Mouse (Mus musculus): ENCODE data around the gene Prr5l. TPM values are rescaled to one million over a fixed set of nuclear protein-coding genes. Genes with fewer than 3 reads are reported as not detected.

Gene Prr5l
- polyA plus RNA-seq, 1 experiment from 2014 or later = 18.0 TPM

DNA sequence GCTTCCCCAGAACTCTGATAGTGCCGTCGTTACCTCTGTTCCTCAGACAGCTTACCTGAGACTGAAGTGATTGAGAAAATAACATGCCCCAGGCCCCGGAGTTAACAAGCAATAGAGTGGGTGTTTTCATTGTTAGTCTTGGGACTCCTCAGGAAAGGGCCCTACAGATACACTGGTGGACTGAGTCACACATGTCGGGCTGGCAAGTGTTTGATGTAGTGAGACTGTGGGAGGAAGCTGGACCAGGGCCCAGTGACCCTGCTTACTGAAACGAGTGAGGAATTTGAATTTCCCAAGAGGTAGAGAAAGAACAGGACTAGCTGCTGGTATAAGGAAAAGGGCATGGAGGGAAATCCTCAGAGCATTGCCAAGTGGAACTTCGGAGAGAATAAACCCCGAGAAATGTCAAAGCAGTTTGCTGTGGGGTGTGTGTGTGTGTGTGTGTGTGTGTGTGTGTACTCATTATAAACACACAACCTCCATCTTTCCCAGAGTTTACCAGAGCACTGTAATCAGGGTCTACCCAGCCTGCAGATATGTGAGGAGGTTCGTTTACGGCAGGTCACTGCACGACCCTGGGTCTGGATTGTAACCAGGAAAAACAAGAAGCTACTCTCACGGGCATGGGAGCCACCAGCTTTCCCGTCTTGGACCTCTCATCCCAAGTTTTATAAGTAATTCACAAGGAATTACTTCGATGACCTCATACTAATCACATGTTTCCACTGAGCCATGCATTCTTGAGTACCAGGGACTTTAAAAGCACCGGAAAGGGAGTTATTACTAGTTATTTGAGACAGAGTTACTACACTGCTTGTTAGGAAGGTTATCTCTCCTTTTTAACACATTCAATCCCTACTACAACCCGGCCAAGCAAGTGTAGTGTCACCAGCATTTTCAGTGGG is 20.4 kb downstream of the Prr5l start:
- H3K4me2 ChIP-seq (ENCODE audit: low read depth, low read length) = no peak overlapping the region
- H3K27me3 ChIP-seq (ENCODE audit: control insufficient read depth, insufficient read depth, low read length) = no peaks in the 10 kb centered on the region
- WGBS = 63% methylated on average over 15 of the region's 15 CpGs
- H3K36me3 ChIP-seq (replicated peaks; ENCODE audit: control insufficient read depth, insufficient read depth, low read depth, low read length) = no peaks in the 10 kb centered on the region
- ATAC-seq (replicated peaks; ENCODE audit: insufficient number of reproducible peaks, low FRiP score, low TSS enrichment, low read depth) = no peak
- no peak overlapping the region for H3K9ac ChIP-seq (replicated peaks; ENCODE audit: low read length)
- no peaks in the 10 kb centered on the region for H3K9me3 ChIP-seq (replicated peaks; ENCODE audit: control insufficient read depth, low read length)
- no peaks in the 10 kb centered on the region; the same call in 1 of the 2 replicates for H3K4me1 ChIP-seq (ENCODE audit: control insufficient read depth, insufficient read depth, low read length)
- peak; percentile 31 for DNase-seq (ENCODE audit: low spot score)
- no peak overlapping the region for H3K27ac ChIP-seq (replicated peaks; ENCODE audit: low read depth, low read length)
- H3K4me3 ChIP-seq (ENCODE audit: low read depth, low read length) = no peak overlapping the region

DNA sequence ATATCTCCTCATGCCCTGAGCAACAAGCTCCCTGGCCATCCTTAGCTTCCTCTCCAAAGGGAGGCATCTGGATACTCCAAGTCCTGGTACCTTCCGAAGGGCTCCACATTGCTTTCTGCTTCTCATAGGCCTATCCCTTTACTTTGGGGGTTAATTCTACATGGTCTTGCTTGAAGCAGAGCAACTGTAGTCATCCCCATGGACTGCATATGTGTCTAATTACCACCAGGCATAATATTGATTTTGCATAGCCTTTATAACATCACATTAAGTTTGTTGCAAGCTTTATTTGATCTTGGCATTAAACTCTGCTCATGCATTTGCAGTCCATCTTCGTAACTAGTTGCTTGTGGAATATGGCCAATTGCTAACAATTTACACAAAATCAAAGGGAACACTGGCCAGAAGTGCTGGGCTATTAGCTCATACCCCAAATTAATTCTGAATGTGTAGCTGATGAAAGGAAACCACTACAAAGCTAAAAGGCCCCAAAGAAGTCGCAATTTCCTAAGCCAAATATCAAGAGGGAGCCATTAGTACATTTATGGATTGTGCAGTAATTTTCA is 21.8 kb downstream of the Prr5l start:
- 78% methylated on average over 3 of the region's 3 CpGs for WGBS
- Histone ChIP-seq H3K9me3 (replicated peaks; ENCODE audit: control insufficient read depth, low read length) (no peaks in the 10 kb centered on the region), H3K36me3 (replicated peaks; ENCODE audit: control insufficient read depth, insufficient read depth, low read depth, low read length) (no peaks in the 10 kb centered on the region), H3K27ac (replicated peaks; ENCODE audit: low read depth, low read length) (no peak overlapping the region), H3K4me1 (ENCODE audit: control insufficient read depth, insufficient read depth, low read length) (no peaks in the 10 kb centered on the region; the same call in 1 of the 2 replicates), H3K4me3 (ENCODE audit: low read depth, low read length) (no peak overlapping the region), H3K4me2 (ENCODE audit: low read depth, low read length) (no peak overlapping the region), H3K9ac (replicated peaks; ENCODE audit: low read length) (no peak overlapping the region), H3K27me3 (ENCODE audit: control insufficient read depth, insufficient read depth, low read length) (no peaks in the 10 kb centered on the region)
- ATAC-seq (replicated peaks; ENCODE audit: insufficient number of reproducible peaks, low FRiP score, low TSS enrichment, low read depth) (no peak), DNase-seq (ENCODE audit: low spot score) (no peak)

DNA sequence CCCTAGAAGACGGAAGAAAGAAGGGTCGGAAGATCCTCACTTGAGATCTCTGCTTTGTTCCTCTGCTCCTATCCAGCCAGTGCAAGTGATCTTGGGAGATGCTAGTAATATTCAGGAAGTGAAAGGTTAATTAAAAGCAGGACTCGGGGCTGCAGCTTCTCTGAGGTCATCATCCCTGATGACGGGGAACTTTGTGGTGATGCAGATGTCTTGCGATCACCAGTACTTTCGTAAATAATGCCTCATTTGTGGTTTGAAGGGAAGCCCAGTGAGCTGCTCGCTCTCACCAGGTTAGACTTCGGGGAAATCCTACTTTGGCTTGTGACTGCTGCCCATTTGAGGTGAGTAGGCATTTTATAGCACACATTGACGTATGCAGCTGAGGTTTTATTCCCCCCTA is 26.7 kb downstream of the Prr5l start:
- no peaks in the 10 kb centered on the region for H3K4me1 ChIP-seq (ENCODE audit: control insufficient read depth, insufficient read depth, low read length)
- H3K27ac ChIP-seq (replicated peaks; ENCODE audit: low read depth, low read length) = no peak overlapping the region
- no peaks in the 10 kb centered on the region for H3K27me3 ChIP-seq (ENCODE audit: control insufficient read depth, insufficient read depth, low read length)
- no peak overlapping the region for H3K4me3 ChIP-seq (ENCODE audit: low read depth, low read length)
- no peak for ATAC-seq (replicated peaks; ENCODE audit: insufficient number of reproducible peaks, low FRiP score, low TSS enrichment, low read depth)
- no peaks in the 10 kb centered on the region for H3K36me3 ChIP-seq (replicated peaks; ENCODE audit: control insufficient read depth, insufficient read depth, low read depth, low read length)
- no peaks in the 10 kb centered on the region for H3K9me3 ChIP-seq (replicated peaks; ENCODE audit: control insufficient read depth, low read length)
- H3K4me2 ChIP-seq (ENCODE audit: low read depth, low read length) = no peak overlapping the region
- H3K9ac ChIP-seq (replicated peaks; ENCODE audit: low read length) = no peak overlapping the region
- 49% methylated on average over 9 of the region's 9 CpGs for WGBS
- no peak for DNase-seq (ENCODE audit: low spot score)

DNA sequence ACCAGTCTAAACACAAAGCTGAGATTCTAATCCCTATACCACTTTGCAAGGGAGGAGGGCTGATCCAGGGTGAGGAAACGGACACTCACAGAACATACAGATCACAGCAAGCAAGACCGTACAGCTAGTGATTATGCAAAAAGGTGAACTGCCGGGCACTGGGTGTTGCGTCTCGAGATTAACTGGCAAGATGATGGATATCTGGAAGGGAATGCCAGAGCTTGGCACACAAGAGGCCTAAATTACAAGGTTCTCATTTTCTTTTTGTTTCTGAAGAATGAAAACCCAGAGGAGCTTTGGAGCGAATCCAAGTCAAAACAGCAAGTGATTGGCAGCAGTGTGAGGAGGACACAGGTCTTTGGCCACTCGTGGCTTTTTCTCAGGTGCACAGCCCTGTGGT is 28.0 kb downstream of the Prr5l start:
- Histone ChIP-seq H3K36me3 (replicated peaks; ENCODE audit: control insufficient read depth, insufficient read depth, low read depth, low read length) (no peaks in the 10 kb centered on the region), H3K27ac (replicated peaks; ENCODE audit: low read depth, low read length) (no peak overlapping the region), H3K9me3 (replicated peaks; ENCODE audit: control insufficient read depth, low read length) (no peaks in the 10 kb centered on the region), H3K27me3 (ENCODE audit: control insufficient read depth, insufficient read depth, low read length) (no peaks in the 10 kb centered on the region), H3K4me3 (ENCODE audit: low read depth, low read length) (no peak overlapping the region), H3K4me2 (ENCODE audit: low read depth, low read length) (no peak overlapping the region), H3K9ac (replicated peaks; ENCODE audit: low read length) (no peak overlapping the region), H3K4me1 (ENCODE audit: control insufficient read depth, insufficient read depth, low read length) (no peaks in the 10 kb centered on the region)
- DNase-seq (ENCODE audit: low spot score) (no peak), ATAC-seq (replicated peaks; ENCODE audit: insufficient number of reproducible peaks, low FRiP score, low TSS enrichment, low read depth) (no peak)
- 78% methylated on average over 7 of the region's 7 CpGs for WGBS

DNA sequence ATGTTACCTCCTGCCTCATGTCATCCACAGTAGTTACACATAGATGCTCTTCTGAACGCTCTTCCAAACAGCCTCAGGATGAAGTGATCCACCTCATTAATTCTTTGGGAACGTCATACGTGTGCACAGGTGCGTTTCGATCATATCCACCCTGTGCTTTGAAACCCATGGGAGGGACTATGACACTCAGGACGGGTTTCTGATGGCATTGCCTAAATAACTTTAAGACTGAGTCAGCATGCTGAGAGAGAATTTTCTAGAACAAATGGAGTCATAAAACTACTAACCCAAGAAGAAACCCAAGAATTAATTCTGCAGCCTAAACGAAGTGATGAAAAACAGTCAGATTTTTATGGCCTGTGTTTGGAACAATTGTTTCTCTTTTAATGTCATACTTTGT is 40.1 kb downstream of the Prr5l start:
- no peaks in the 10 kb centered on the region for H3K4me1 ChIP-seq (ENCODE audit: control insufficient read depth, insufficient read depth, low read length)
- 83% methylated on average over 7 of the region's 7 CpGs for WGBS

DNA sequence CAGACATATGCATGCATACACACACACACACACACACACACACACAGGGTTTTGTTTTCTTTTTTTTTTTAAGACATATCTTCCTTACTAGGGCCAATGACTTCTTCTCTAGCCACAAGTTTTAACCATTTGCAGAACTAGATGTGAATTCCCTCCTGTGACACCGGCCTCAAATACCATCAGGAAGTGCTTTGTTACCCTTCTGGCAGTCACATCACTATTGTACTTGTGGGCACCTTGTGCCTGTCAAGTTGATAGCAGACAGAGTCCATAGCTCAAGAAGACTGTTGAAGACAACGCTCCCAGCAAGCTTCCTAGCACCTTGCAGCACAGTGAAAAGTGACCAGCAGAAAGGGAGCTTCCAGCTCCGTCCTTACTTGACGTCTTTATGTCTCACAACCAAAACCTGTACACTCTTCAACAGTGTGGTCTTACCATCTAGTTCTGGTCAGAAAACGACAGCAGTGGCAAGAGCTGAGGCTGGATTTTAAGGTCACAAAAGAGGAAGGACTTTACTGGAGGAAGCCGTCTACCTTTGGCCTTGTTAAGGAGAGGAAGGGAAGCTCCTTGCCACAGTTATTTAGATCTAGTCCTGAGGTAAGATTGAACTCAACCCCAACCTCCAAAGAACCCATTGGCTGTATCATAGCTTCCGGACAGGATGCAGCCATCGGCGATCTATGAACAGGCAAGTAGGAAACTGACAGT is 47.9 kb downstream of the Prr5l start:
- Histone ChIP-seq H3K9ac (replicated peaks; ENCODE audit: low read length) (no peak overlapping the region), H3K4me1 (ENCODE audit: control insufficient read depth, insufficient read depth, low read length) (no peaks in the 10 kb centered on the region), H3K36me3 (replicated peaks; ENCODE audit: control insufficient read depth, insufficient read depth, low read depth, low read length) (no peaks in the 10 kb centered on the region), H3K4me3 (ENCODE audit: low read depth, low read length) (no peak overlapping the region), H3K9me3 (replicated peaks; ENCODE audit: control insufficient read depth, low read length) (no peaks in the 10 kb centered on the region), H3K4me2 (ENCODE audit: low read depth, low read length) (no peak overlapping the region), H3K27me3 (ENCODE audit: control insufficient read depth, insufficient read depth, low read length) (no peaks in the 10 kb centered on the region), H3K27ac (replicated peaks; ENCODE audit: low read depth, low read length) (no peak overlapping the region)
- no peak for DNase-seq (ENCODE audit: low spot score)
- 88% methylated on average over 9 of the region's 9 CpGs for WGBS
- ATAC-seq (replicated peaks; ENCODE audit: insufficient number of reproducible peaks, low FRiP score, low TSS enrichment, low read depth) = no peak

More for the DNA sequence above, 40.1 kb downstream of the Prr5l start:
- H3K4me3 ChIP-seq (ENCODE audit: low read depth, low read length) = no peak overlapping the region
- H3K9ac ChIP-seq (replicated peaks; ENCODE audit: low read length) = no peak overlapping the region
- DNase-seq (ENCODE audit: low spot score) (no peak), ATAC-seq (replicated peaks; ENCODE audit: insufficient number of reproducible peaks, low FRiP score, low TSS enrichment, low read depth) (no peak)
- H3K9me3 ChIP-seq (replicated peaks; ENCODE audit: control insufficient read depth, low read length) = no peaks in the 10 kb centered on the region
- no peaks in the 10 kb centered on the region for H3K36me3 ChIP-seq (replicated peaks; ENCODE audit: control insufficient read depth, insufficient read depth, low read depth, low read length)
- no peaks in the 10 kb centered on the region for H3K27me3 ChIP-seq (ENCODE audit: control insufficient read depth, insufficient read depth, low read length)
- no peak overlapping the region for H3K27ac ChIP-seq (replicated peaks; ENCODE audit: low read depth, low read length)
- H3K4me2 ChIP-seq (ENCODE audit: low read depth, low read length) = no peak overlapping the region

DNA sequence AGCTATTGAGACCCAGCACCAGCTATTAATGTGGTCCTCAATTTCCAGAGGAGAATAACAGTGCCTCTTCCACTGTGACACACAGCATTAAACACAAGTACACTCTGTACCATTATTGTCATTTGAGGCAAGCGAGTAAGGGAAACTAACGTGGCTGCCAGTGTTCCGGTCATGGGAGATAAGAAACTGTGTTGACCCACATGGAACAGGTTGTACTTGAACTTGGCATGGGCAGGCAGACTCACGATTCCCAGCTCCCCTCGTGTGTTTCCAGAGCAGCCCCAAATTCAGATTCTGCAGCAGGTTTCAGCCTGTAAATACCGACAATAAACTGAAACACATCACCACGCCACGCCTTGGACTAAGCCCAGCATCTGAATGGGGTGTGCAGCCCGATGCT is 50.5 kb downstream of the Prr5l start:
- Histone ChIP-seq H3K9ac (replicated peaks; ENCODE audit: low read length) (no peak overlapping the region), H3K9me3 (replicated peaks; ENCODE audit: control insufficient read depth, low read length) (no peaks in the 10 kb centered on the region), H3K4me2 (ENCODE audit: low read depth, low read length) (no peak overlapping the region), H3K4me3 (ENCODE audit: low read depth, low read length) (no peak overlapping the region), H3K27ac (replicated peaks; ENCODE audit: low read depth, low read length) (no peak overlapping the region), H3K27me3 (ENCODE audit: control insufficient read depth, insufficient read depth, low read length) (no peaks in the 10 kb centered on the region), H3K4me1 (ENCODE audit: control insufficient read depth, insufficient read depth, low read length) (no peaks in the 10 kb centered on the region), H3K36me3 (replicated peaks; ENCODE audit: control insufficient read depth, insufficient read depth, low read depth, low read length) (no peaks in the 10 kb centered on the region)
- ATAC-seq (replicated peaks; ENCODE audit: insufficient number of reproducible peaks, low FRiP score, low TSS enrichment, low read depth) = no peak
- no peak for DNase-seq (ENCODE audit: low spot score)
- 86% methylated on average over 9 of the region's 9 CpGs for WGBS

DNA sequence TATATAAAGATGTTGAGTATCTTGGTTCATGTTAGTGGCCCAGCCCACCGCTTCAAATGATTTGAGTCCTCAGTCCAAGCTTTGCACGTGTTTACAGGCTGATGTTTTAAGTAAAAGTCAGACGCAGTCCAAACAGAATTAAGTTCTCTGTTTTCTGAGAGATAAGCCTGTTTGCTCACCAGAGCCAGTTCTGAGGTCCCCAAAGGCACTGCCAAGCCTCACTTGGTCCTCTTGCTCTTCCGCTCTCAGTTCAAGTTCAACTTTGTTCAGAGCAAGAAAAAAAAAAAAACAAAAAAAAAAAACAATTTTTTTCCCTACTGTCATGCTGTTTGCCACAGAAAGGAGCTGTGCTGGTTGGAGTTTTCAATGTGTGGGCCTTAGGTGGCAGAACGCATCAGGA is 51.0 kb downstream of the Prr5l start:
- no peaks in the 10 kb centered on the region for H3K27me3 ChIP-seq (ENCODE audit: control insufficient read depth, insufficient read depth, low read length)
- no peaks in the 10 kb centered on the region for H3K9me3 ChIP-seq (replicated peaks; ENCODE audit: control insufficient read depth, low read length)
- no peaks in the 10 kb centered on the region for H3K36me3 ChIP-seq (replicated peaks; ENCODE audit: control insufficient read depth, insufficient read depth, low read depth, low read length)
- no peaks in the 10 kb centered on the region for H3K4me1 ChIP-seq (ENCODE audit: control insufficient read depth, insufficient read depth, low read length)
- H3K27ac ChIP-seq (replicated peaks; ENCODE audit: low read depth, low read length) = no peak overlapping the region
- H3K9ac ChIP-seq (replicated peaks; ENCODE audit: low read length) = no peak overlapping the region
- 90% methylated on average over 5 of the region's 5 CpGs for WGBS
- no peak overlapping the region for H3K4me2 ChIP-seq (ENCODE audit: low read depth, low read length)
- H3K4me3 ChIP-seq (ENCODE audit: low read depth, low read length) = no peak overlapping the region
- no peak for ATAC-seq (replicated peaks; ENCODE audit: insufficient number of reproducible peaks, low FRiP score, low TSS enrichment, low read depth)
- DNase-seq (ENCODE audit: low spot score) = no peak

Measured in embryonic facial prominence, embryonic 11.5 days (tissue).